Mouse (Mus musculus): Measurements from ENCODE around the gene Map3k15. TPM values are rescaled to one million over a fixed set of nuclear protein-coding genes. Genes with fewer than 3 reads are reported as not detected.

The Map3k15 gene
- 40.3 TPM for polyA plus RNA-seq (2014; fragmentation: Illumina TruSeq; extraction: RNeasy Lipid Tissue Mini Kit (QIAGEN cat#74804); ENCODE audit: low read depth, low replicate concordance)

GRCm38 (mm10) chrX:159988002-159988960, at the start of gene Map3k15:
Gene Map3k15, plus strand, starts transcription at chrX:159988433.

GRCm38 (mm10) chrX:160137861-160138717, 149.9 kb downstream of the Map3k15 start, which contains the start of gene Pdha1:
Gene Pdha1, minus strand, starts transcription at chrX:160138413.

Other genes with a start within 250 kb of the Map3k15 start
- 848 TPM for gene Pdha1, start 150.0 kb downstream of the Map3k15 start, polyA plus RNA-seq (2014; fragmentation: Illumina TruSeq; extraction: RNeasy Lipid Tissue Mini Kit (QIAGEN cat#74804); ENCODE audit: low read depth, low replicate concordance)

All from kidney, adult 10 weeks (tissue).